Mouse (Mus musculus): Measurements from ENCODE around the gene Rgn.

- no peak for TF ChIP-seq CHD2 (IDR thresholded peaks at IDR 0.05; ENCODE audit: low read length)
- no peak for TF ChIP-seq NRF1 (IDR thresholded peaks at IDR 0.05; ENCODE audit: insufficient read depth, low read depth, low read length, poor library complexity, severe bottlenecking)
- TF ChIP-seq USF2 (IDR thresholded peaks at IDR 0.05; ENCODE audit: borderline replicate concordance in 1 of 2, insufficient read depth in 1 of 2, low read depth in 1 of 2, low read length in 2 of 2): no peak
Observed at GRCm38 (mm10) chrX:20548011-20548879, 1.3 kb upstream of the Rgn start.
